Mouse (Mus musculus): Measurements from ENCODE around the gene Pola2.

The Pola2 gene

GRCm38 (mm10) chr19:5937095-5937835 is 26.7 kb downstream of the Pola2 start:
- DNase-seq (ENCODE audit: low read depth, low spot score), result no peak

- DNase-seq (ENCODE audit: low read depth, low spot score), result no peak
Observed at GRCm38 (mm10) chr19:5935691-5936090, 28.3 kb downstream of the Pola2 start.

GRCm38 (mm10) chr19:5935266-5935665 is 28.7 kb downstream of the Pola2 start:
- no peak for DNase-seq (ENCODE audit: low read depth, low spot score)

- DNase-seq (ENCODE audit: low read depth, low spot score), result no peak
Observed at GRCm38 (mm10) chr19:5929634-5930596, 34.1 kb downstream of the Pola2 start.

- DNase-seq (ENCODE audit: low read depth, low spot score), result no peak
Observed at GRCm38 (mm10) chr19:5928546-5928945, 35.5 kb downstream of the Pola2 start.

- DNase-seq (ENCODE audit: low read depth, low spot score), result no peak
Observed at GRCm38 (mm10) chr19:5928104-5928503, 35.9 kb downstream of the Pola2 start.

- DNase-seq (ENCODE audit: low read depth, low spot score), result no peak
Observed at GRCm38 (mm10) chr19:5927532-5927931, 36.5 kb downstream of the Pola2 start.

- DNase-seq (ENCODE audit: low read depth, low spot score), result no peak
Observed at GRCm38 (mm10) chr19:5927026-5927425, 37.0 kb downstream of the Pola2 start.

GRCm38 (mm10) chr19:5925311-5925855 is 38.6 kb downstream of the Pola2 start:
- no peak for DNase-seq (ENCODE audit: low read depth, low spot score)

GRCm38 (mm10) chr19:5924713-5925093 is 39.3 kb downstream of the Pola2 start, which contains the start of gene Cdc42ep2:
Gene Cdc42ep2 (minus strand): TSS chr19:5924816.
- DNase-seq (ENCODE audit: low read depth, low spot score), result peak; percentile 95

GRCm38 (mm10) chr19:5923990-5924712 is 39.9 kb downstream of the Pola2 start:
- DNase-seq (ENCODE audit: low read depth, low spot score), result peak; percentile 89

GRCm38 (mm10) chr19:5922963-5923362 is 41.0 kb downstream of the Pola2 start:
- no peak for DNase-seq (ENCODE audit: low read depth, low spot score)

GRCm38 (mm10) chr19:5922119-5922942 is 41.7 kb downstream of the Pola2 start:
- DNase-seq (ENCODE audit: low read depth, low spot score), result no peak

GRCm38 (mm10) chr19:5921715-5922114 is 42.3 kb downstream of the Pola2 start:
- no peak for DNase-seq (ENCODE audit: low read depth, low spot score)

- no peak for DNase-seq (ENCODE audit: low read depth, low spot score)
Observed at GRCm38 (mm10) chr19:5913007-5913719, 50.8 kb downstream of the Pola2 start, which contains the start of gene Dpf2. Gene Dpf2 (minus strand): TSS chr19:5913010.

GRCm38 (mm10) chr19:5912103-5913006 is 51.6 kb downstream of the Pola2 start:
- peak; percentile 100 for DNase-seq (ENCODE audit: low read depth, low spot score)

GRCm38 (mm10) chr19:5911430-5912102 is 52.4 kb downstream of the Pola2 start:
- peak; percentile 20 for DNase-seq (ENCODE audit: low read depth, low spot score)

GRCm38 (mm10) chr19:5910221-5910620 is 53.8 kb downstream of the Pola2 start:
- DNase-seq (ENCODE audit: low read depth, low spot score), result no peak

Data from CD4-positive, CD25-positive, alpha-beta regulatory T cell, adult 2 months (primary cell).